Mouse (Mus musculus) kidney, adult 2 months (tissue): ENCODE results near the gene Dnm2.

Experiments
- CTCF ChIP-seq: fragments of 200-500 bp; conservative IDR thresholded peaks from 2 replicates; pipeline ENCODE4 v1.5.1; 2011; ENCODE audit warnings: low read depth, mild to moderate bottlenecking, control low read depth, low read length, moderate library complexity, mixed read lengths; ENCODE audit not compliant: insufficient read depth, insufficient read length
- POLR2A ChIP-seq: fragments of 200-500 bp; IDR thresholded peaks from one replicate; pipeline ENCODE4 v1.6.1; 2011; ENCODE audit warnings: low read depth, low read length, control low read depth

GRCm38 (mm10) chr9:21513466-21513865 lies 88.8 kb downstream of the Dnm2 start:
- TF ChIP-seq CTCF (no peak), POLR2A (no peak)
